Mouse (Mus musculus) lung, embryonic 14.5 days (tissue): ENCODE data around the gene Gtf2a1l. TPM values are rescaled to one million over a fixed set of nuclear protein-coding genes. Genes with fewer than 3 reads are reported as not detected.

Experiments used
- ATAC-seq: fragments of 200-750 bp; cut with Nextera tagmentation; 2 replicates; pipeline ENCODE4 v1.8.0; 2017; ENCODE audit warnings: mild to moderate bottlenecking, moderate TSS enrichment, moderate library complexity; ENCODE audit not compliant: insufficient read depth
- DNase-seq: peaks from one replicate; pipeline ENCODE4 v3.0.0-alpha.2; 2015
- H3K27ac ChIP-seq: fragments of 300-500 bp; sonication (generic); 2 replicates; pipeline ENCODE4 v1.5.1; 2014; ENCODE audit warnings: low read depth, mild to moderate bottlenecking, moderate library complexity
- H3K27me3 ChIP-seq: fragments of 300-500 bp; sonication (generic); 2 replicates; pipeline ENCODE4 v1.6.1; 2014; ENCODE audit warnings: low read length, control low read depth; ENCODE audit not compliant: insufficient read depth
- H3K36me3 ChIP-seq: fragments of 300-500 bp; sonication (generic); 2 replicates; pipeline ENCODE4 v1.6.1; 2014; ENCODE audit warnings: control low read depth; ENCODE audit not compliant: insufficient read depth
- H3K4me1 ChIP-seq: fragments of 300-500 bp; sonication (generic); 2 replicates; pipeline ENCODE4 v1.6.1; 2014; ENCODE audit warnings: antibody characterized with exemption, control low read depth; ENCODE audit not compliant: insufficient read depth
- H3K4me2 ChIP-seq: fragments of 300-500 bp; sonication (generic); 2 replicates; pipeline ENCODE4 v1.6.1; 2014; ENCODE audit warnings: mild to moderate bottlenecking
- H3K4me3 ChIP-seq: fragments of 300-500 bp; sonication (generic); 2 replicates; pipeline ENCODE4 v1.5.1; 2014; ENCODE audit warnings: low read depth, low read length
- H3K9ac ChIP-seq: fragments of 300-500 bp; sonication (generic); 2 replicates; pipeline ENCODE4 v1.6.1; 2014
- H3K9me3 ChIP-seq: fragments of 300-500 bp; sonication (generic); 2 replicates; pipeline ENCODE4 v1.6.1; 2016; ENCODE audit warnings: low read depth, low read length, control low read depth
- CTCF ChIP-seq: IDR thresholded peaks from 2 replicates; pipeline ENCODE4 v1.5.1; 2016; ENCODE audit warnings: antibody characterized with exemption, low read depth
- WGBS: fragments of 180-500 bp; shearing (Covaris S2); extraction: QIAGEN DNeasy Blood & Tissue Kit; methylation state at CpG from one replicate; pipeline ENCODE4 v1.1.7; 2014; 5-methylcytosine and 5-hydroxymethylcytosine counted together
- polyA plus RNA-seq: library from polyadenylated mRNA; unstranded; fragments of >200 nt; fragmentation: Nextera tagmentation; extraction: Ambion mirVana; gene quantifications from 2 replicates; pipeline ENCODE4 v1.2.1, GENCODE M21; 2014

Gene Gtf2a1l
- polyA plus RNA-seq, 1 experiment from 2014 or later = not detected

- Histone ChIP-seq H3K9ac (peak overlapping the region; percentile 26; the same call in 1 of the 2 replicates), H3K4me1 (peaks cover 43% of the 10 kb centered on the region), H3K27me3 (no peaks in the 10 kb centered on the region), H3K4me2 (peak overlapping the region; percentile 56), H3K9me3 (no peaks in the 10 kb centered on the region), H3K27ac (peak overlapping the region; percentile 99), H3K4me3 (peak overlapping the region; percentile 10), H3K36me3 (0 out of 2 replicates have a peak, but pooled peaks cover 2% of the 10 kb centered on the region)
- TF ChIP-seq CTCF = no peak
- peak; percentile 45 for ATAC-seq
- DNase-seq = peak; percentile 86
- WGBS = 21% methylated on average over 7 of the region's 7 CpGs
Observed at GRCm38 (mm10) chr17:88626347-88626811, 42.1 kb upstream of the Gtf2a1l start.

- peak overlapping the region; percentile 26; the same call in 1 of the 2 replicates for H3K9ac ChIP-seq
- peak overlapping the region; percentile 10; the same call in 1 of the 2 replicates for H3K4me3 ChIP-seq
- ATAC-seq (no peak), DNase-seq (peak; percentile 31)
- peak overlapping the region; percentile 99 for H3K27ac ChIP-seq
- H3K4me1 ChIP-seq = peaks cover 43% of the 10 kb centered on the region
- no peaks in the 10 kb centered on the region for H3K36me3 ChIP-seq
- WGBS = 38% methylated on average over 7 of the region's 7 CpGs
- no peaks in the 10 kb centered on the region for H3K27me3 ChIP-seq
- H3K9me3 ChIP-seq = no peaks in the 10 kb centered on the region
- H3K4me2 ChIP-seq = peak overlapping the region; percentile 56
- no peak for TF ChIP-seq CTCF
Observed at GRCm38 (mm10) chr17:88627150-88627549, 41.3 kb upstream of the Gtf2a1l start.

- no peaks in the 10 kb centered on the region for H3K9me3 ChIP-seq
- no peaks in the 10 kb centered on the region for H3K27me3 ChIP-seq
- H3K36me3 ChIP-seq = no peaks in the 10 kb centered on the region
- DNase-seq (peak; percentile 95), ATAC-seq (peak; percentile 81)
- no peak for TF ChIP-seq CTCF
- H3K4me3 ChIP-seq = no peak overlapping the region
- 15% methylated on average over 10 of the region's 10 CpGs for WGBS
- peak overlapping the region; percentile 56 for H3K4me2 ChIP-seq
- peak overlapping the region; percentile 99 for H3K27ac ChIP-seq
- H3K9ac ChIP-seq = peak overlapping the region; percentile 34; the same call in 1 of the 2 replicates
- H3K4me1 ChIP-seq = peaks cover 43% of the 10 kb centered on the region
Observed at GRCm38 (mm10) chr17:88628676-88629380, 39.6 kb upstream of the Gtf2a1l start.

- Histone ChIP-seq H3K27ac (peak overlapping the region; percentile 99), H3K9ac (peak overlapping the region; percentile 34), H3K4me3 (0 out of 2 replicates have a peak overlapping the region, but pooled peaks have one; percentile 2), H3K9me3 (no peaks in the 10 kb centered on the region), H3K4me1 (peaks cover 43% of the 10 kb centered on the region), H3K36me3 (no peaks in the 10 kb centered on the region), H3K27me3 (no peaks in the 10 kb centered on the region), H3K4me2 (peak overlapping the region; percentile 56)
- ATAC-seq (peak; percentile 79), DNase-seq (peak; percentile 78)
- no peak for TF ChIP-seq CTCF
- WGBS = 8% methylated on average over 4 of the region's 4 CpGs
Observed at GRCm38 (mm10) chr17:88629381-88629759, 39.1 kb upstream of the Gtf2a1l start.

- H3K4me3 ChIP-seq = 0 out of 2 replicates have a peak overlapping the region, but pooled peaks have one; percentile 2
- peak; percentile 55 for ATAC-seq
- TF ChIP-seq CTCF = peak; percentile 49
- H3K9me3 ChIP-seq = no peaks in the 10 kb centered on the region
- peaks cover 2% of the 10 kb centered on the region; the same call in 1 of the 2 replicates for H3K36me3 ChIP-seq
- DNase-seq = peak; percentile 77
- H3K4me2 ChIP-seq = peak overlapping the region; percentile 56
- WGBS = 11% methylated on average over 11 of the region's 11 CpGs
- H3K27me3 ChIP-seq = no peaks in the 10 kb centered on the region
- peaks cover 41% of the 10 kb centered on the region for H3K4me1 ChIP-seq
- H3K27ac ChIP-seq = peak overlapping the region; percentile 99
- peak overlapping the region; percentile 42; the same call in 1 of the 2 replicates for H3K9ac ChIP-seq
Observed at GRCm38 (mm10) chr17:88629931-88630553, 38.4 kb upstream of the Gtf2a1l start.

- Histone ChIP-seq H3K4me3 (no peak overlapping the region), H3K9me3 (no peaks in the 10 kb centered on the region), H3K27ac (peak overlapping the region; percentile 99), H3K4me2 (peak overlapping the region; percentile 56), H3K36me3 (peaks cover 7% of the 10 kb centered on the region), H3K9ac (0 out of 2 replicates have a peak overlapping the region, but pooled peaks have one; percentile 42), H3K27me3 (no peaks in the 10 kb centered on the region), H3K4me1 (peaks cover 36% of the 10 kb centered on the region)
- no peak for TF ChIP-seq CTCF
- ATAC-seq (no peak), DNase-seq (peak; percentile 71)
- 48% methylated on average over 3 of the region's 3 CpGs for WGBS
Observed at GRCm38 (mm10) chr17:88630554-88630948, 37.9 kb upstream of the Gtf2a1l start.

GRCm38 (mm10) chr17:88632631-88633030 is 35.8 kb upstream of the Gtf2a1l start:
- TF ChIP-seq CTCF = no peak
- H3K4me1 ChIP-seq = peaks cover 15% of the 10 kb centered on the region
- no peak for ATAC-seq
- H3K4me2 ChIP-seq = no peak overlapping the region
- H3K9ac ChIP-seq = no peak overlapping the region
- no peaks in the 10 kb centered on the region for H3K27me3 ChIP-seq
- WGBS = 90% methylated on average over 3 of the region's 3 CpGs
- H3K27ac ChIP-seq = no peak overlapping the region
- H3K9me3 ChIP-seq = no peaks in the 10 kb centered on the region
- DNase-seq = no peak
- peaks cover 23% of the 10 kb centered on the region for H3K36me3 ChIP-seq
- H3K4me3 ChIP-seq = no peak overlapping the region
